11 mouse cellular contexts compared by ENCODE assay signal in the genomic region with DNA sequence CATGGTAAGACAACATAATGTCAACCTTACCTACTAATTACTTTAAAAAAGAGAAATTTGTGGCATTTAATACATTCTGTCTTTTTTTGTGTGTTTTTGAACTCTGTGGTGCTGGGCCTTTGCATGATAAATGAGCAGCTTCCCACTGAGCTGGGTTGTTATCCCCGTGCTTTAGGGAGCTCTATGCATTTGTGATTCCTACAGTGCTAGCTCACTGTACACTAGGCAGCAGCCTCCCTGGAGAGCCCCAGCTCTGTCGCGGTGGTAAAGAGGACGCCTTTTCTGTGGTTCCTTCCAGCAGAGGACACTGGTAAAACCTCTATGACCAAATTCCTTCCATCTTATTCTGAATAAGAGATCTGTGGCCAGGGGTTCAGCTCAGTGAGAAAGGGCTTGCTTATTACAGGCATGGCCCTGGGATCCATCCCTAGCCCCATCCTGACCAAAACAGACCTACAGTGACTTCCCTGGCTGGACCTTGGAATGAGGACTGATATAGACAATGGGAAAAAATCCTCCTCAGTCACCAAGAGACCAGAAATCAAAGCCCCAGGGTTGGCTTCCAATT. TPM values are rescaled to one million over a fixed set of nuclear protein-coding genes. Genes with fewer than 3 reads are reported as not detected.
DNase-seq lines count a peak whose midpoint lies in the region; ATAC-seq and TF ChIP-seq lines count a peak whose summit lies in the region.
"Had no signal": no experiment of that assay in that cellular context is flagged by ENCODE, and none has a peak within 500 bp of the region (broad histone marks: within the 10 kb centered on the region; RNA-seq: fewer than 3 reads in every experiment).

No protein-coding gene starts in this region.

- H3K4me2 ChIP-seq in forebrain, embryonic 13.5 days = peak overlapping the region; percentile 38; the same call in 1 of the 2 replicates
- H3K4me2 ChIP-seq in limb, embryonic 14.5 days (replicated peaks; ENCODE audit: low read depth, low read length, severe bottlenecking) = no peak overlapping the region
- H3K4me2 ChIP-seq in stomach, embryonic 15.5 days = no peak overlapping the region
- H3K4me2 ChIP-seq in heart, embryonic 12.5 days = no peak overlapping the region

- no peak overlapping the region for H3K4me3 ChIP-seq in forebrain, embryonic 13.5 days
- H3K4me3 ChIP-seq in limb, embryonic 14.5 days (replicated peaks; ENCODE audit: low read length) = no peak overlapping the region
- H3K4me3 ChIP-seq in stomach, embryonic 15.5 days (replicated peaks) = no peak overlapping the region
- no peak overlapping the region for H3K4me3 ChIP-seq in left cerebral cortex, adult 2 months
- H3K4me3 ChIP-seq in heart, embryonic 12.5 days = no peak overlapping the region

- no peaks in the 10 kb centered on the region for H3K36me3 ChIP-seq in forebrain, embryonic 13.5 days (ENCODE audit: poor library complexity, severe bottlenecking)
- H3K36me3 ChIP-seq in limb, embryonic 14.5 days (ENCODE audit: control insufficient read depth, insufficient read depth, low read length) = no peaks in the 10 kb centered on the region
- H3K36me3 ChIP-seq in stomach, embryonic 15.5 days = no peaks in the 10 kb centered on the region
- no peaks in the 10 kb centered on the region for H3K36me3 ChIP-seq in heart, embryonic 12.5 days

- no peaks in the 10 kb centered on the region for H3K27me3 ChIP-seq in forebrain, embryonic 13.5 days
- no peaks in the 10 kb centered on the region for H3K27me3 ChIP-seq in limb, embryonic 14.5 days (ENCODE audit: control insufficient read depth, insufficient read depth, low read length)
- H3K27me3 ChIP-seq in stomach, embryonic 15.5 days (replicated peaks) = no peaks in the 10 kb centered on the region
- no peaks in the 10 kb centered on the region for H3K27me3 ChIP-seq in heart, embryonic 12.5 days (replicated peaks)

- intact Hi-C loops in left cerebral cortex, adult 2 months (cut with DNase I) = no loop called here

- no peaks in the 10 kb centered on the region for H3K9me3 ChIP-seq in forebrain, embryonic 13.5 days (replicated peaks)
- no peaks in the 10 kb centered on the region for H3K9me3 ChIP-seq in limb, embryonic 14.5 days (ENCODE audit: control insufficient read depth, low read length)
- H3K9me3 ChIP-seq in stomach, embryonic 15.5 days = no peaks in the 10 kb centered on the region
- no peaks in the 10 kb centered on the region for H3K9me3 ChIP-seq in heart, embryonic 12.5 days (replicated peaks)

- no peak for TF ChIP-seq POLR2A in limb, embryonic 14.5 days (IDR thresholded peaks at IDR 0.05; ENCODE audit: borderline replicate concordance, extremely low read depth, insufficient read depth, insufficient read length)

- no peak for TF ChIP-seq CTCF in left cerebral cortex, adult 2 months (IDR thresholded peaks at IDR 0.05)

- H3K27ac ChIP-seq in forebrain, embryonic 13.5 days = peak overlapping the region; percentile 75
- H3K27ac ChIP-seq in limb, embryonic 14.5 days (replicated peaks; ENCODE audit: low read depth, low read length) = no peak overlapping the region; the same call in 1 of the 2 replicates
- peak overlapping the region; percentile 74; the same call in 1 of the 2 replicates for H3K27ac ChIP-seq in stomach, embryonic 15.5 days
- no peak overlapping the region for H3K27ac ChIP-seq in left cerebral cortex, adult 2 months
- no peak overlapping the region for H3K27ac ChIP-seq in heart, embryonic 12.5 days (ENCODE audit: poor library complexity, severe bottlenecking)
- H3K27ac ChIP-seq: macrophage had no signal

- ATAC-seq in forebrain, embryonic 13.5 days = 0 out of 2 replicates have a peak, but pooled peaks have one; percentile 46
- ATAC-seq in limb, embryonic 14.5 days (ENCODE audit: low FRiP score, low read depth) = 0 out of 2 replicates have a peak, but pooled peaks have one; percentile 5
- no peak for ATAC-seq in stomach, embryonic 15.5 days (ENCODE audit: insufficient read depth, low FRiP score, low read depth)
- no peak for ATAC-seq in heart, embryonic 12.5 days (ENCODE audit: insufficient number of reproducible peaks, low FRiP score)

- DNase-seq in retina, embryonic 14.5 days (ENCODE audit: low spot score) = peak; percentile 26
- DNase-seq in retina, postnatal 1 day = no peak
- DNase-seq in limb, embryonic 14.5 days (ENCODE audit: low spot score) = no peak
- DNase-seq in T-cell, adult 2 months (ENCODE audit: low spot score) = no peak
- no peak for DNase-seq in left cerebral cortex, adult 2 months (ENCODE audit: extremely low spot score in 1 of 2, low spot score in 2 of 2)
- DNase-seq: cerebellum, postnatal 14 days; kidney, adult 11 months had no signal

- WGBS in forebrain, embryonic 13.5 days = 4% methylated on average over 4 of the region's 4 CpGs
- WGBS in limb, embryonic 14.5 days = 25% methylated on average over 4 of the region's 4 CpGs
- 37% methylated on average over 4 of the region's 4 CpGs for WGBS in stomach, embryonic 15.5 days
- 28% methylated on average over 4 of the region's 4 CpGs for WGBS in heart, embryonic 12.5 days

- peak overlapping the region; percentile 34; the same call in 1 of the 2 replicates for H3K9ac ChIP-seq in forebrain, embryonic 13.5 days
- H3K9ac ChIP-seq in limb, embryonic 14.5 days (ENCODE audit: low read depth, low read length, severe bottlenecking) = no peak overlapping the region
- no peak overlapping the region for H3K9ac ChIP-seq in stomach, embryonic 15.5 days
- no peak overlapping the region for H3K9ac ChIP-seq in heart, embryonic 12.5 days

- peaks cover 33% of the 10 kb centered on the region for H3K4me1 ChIP-seq in forebrain, embryonic 13.5 days
- peaks cover 11% of the 10 kb centered on the region; the same call in 1 of the 2 replicates for H3K4me1 ChIP-seq in limb, embryonic 14.5 days (ENCODE audit: control insufficient read depth, insufficient read depth, low read length)
- H3K4me1 ChIP-seq in stomach, embryonic 15.5 days = 0 out of 2 replicates have a peak, but pooled peaks cover 7% of the 10 kb centered on the region
- H3K4me1 ChIP-seq in heart, embryonic 12.5 days (replicated peaks) = peaks cover 9% of the 10 kb centered on the region; the same call in 1 of the 2 replicates

RNA-seq across cellular contexts. Expression of a gene that starts 18.7 kb away (rescaled TPM):
- polyA plus RNA-seq in forebrain, embryonic 13.5 days (2015; fragmentation: Nextera tagmentation; extraction: Ambion mirVana) = 319 and 349 TPM in 2 replicates
- 287 and 384 TPM in 2 replicates for polyA plus RNA-seq in limb, embryonic 14.5 days (2012; rRNA removed)
- 343 and 395 TPM in 2 replicates for polyA plus RNA-seq in limb, embryonic 14.5 days (2014; fragmentation: Nextera tagmentation; extraction: Ambion mirVana)
- 404 and 428 TPM in 2 replicates for polyA plus RNA-seq in stomach, embryonic 15.5 days (2015; fragmentation: Nextera tagmentation; extraction: Ambion mirVana)
- 10 to 100 TPM; 71.2 to 74.0 TPM for total RNA-seq in left cerebral cortex, adult 2 months (2021)
- 91.7 and 93.5 TPM in 2 replicates for polyA plus RNA-seq in heart, embryonic 12.5 days (2016; fragmentation: Nextera tagmentation; extraction: Ambion mirVana)
- polyA plus RNA-seq: macrophage had no signal

Comparison
In these comparisons a context has a peak if more than half of its experiments do, and no peak if none do; other contexts are left out.
1. ATAC-seq: peak in forebrain, embryonic 13.5 days (single experiment) and limb, embryonic 14.5 days (single experiment); none in stomach, embryonic 15.5 days (single experiment) and heart, embryonic 12.5 days (single experiment).
2. H3K27ac ChIP-seq: peak in forebrain, embryonic 13.5 days (single experiment) and stomach, embryonic 15.5 days (single experiment); none in limb, embryonic 14.5 days (single experiment), left cerebral cortex, adult 2 months (single experiment) and heart, embryonic 12.5 days (single experiment).